Mouse (Mus musculus): ENCODE measurements around the gene Cpne5. TPM values are rescaled to one million over a fixed set of nuclear protein-coding genes. Genes with fewer than 3 reads are reported as not detected.
A peak's percentile ranks its signal among the peaks of the same experiment; 100 is the strongest.
"Not testable (repeated sequence)": the region's sequence is repeated elsewhere in the genome, so short reads cannot be mapped to it uniquely, and the experiment has no call there.

The Cpne5 gene
- polyA plus RNA-seq, 1 experiment = 0.12 TPM

DNA sequence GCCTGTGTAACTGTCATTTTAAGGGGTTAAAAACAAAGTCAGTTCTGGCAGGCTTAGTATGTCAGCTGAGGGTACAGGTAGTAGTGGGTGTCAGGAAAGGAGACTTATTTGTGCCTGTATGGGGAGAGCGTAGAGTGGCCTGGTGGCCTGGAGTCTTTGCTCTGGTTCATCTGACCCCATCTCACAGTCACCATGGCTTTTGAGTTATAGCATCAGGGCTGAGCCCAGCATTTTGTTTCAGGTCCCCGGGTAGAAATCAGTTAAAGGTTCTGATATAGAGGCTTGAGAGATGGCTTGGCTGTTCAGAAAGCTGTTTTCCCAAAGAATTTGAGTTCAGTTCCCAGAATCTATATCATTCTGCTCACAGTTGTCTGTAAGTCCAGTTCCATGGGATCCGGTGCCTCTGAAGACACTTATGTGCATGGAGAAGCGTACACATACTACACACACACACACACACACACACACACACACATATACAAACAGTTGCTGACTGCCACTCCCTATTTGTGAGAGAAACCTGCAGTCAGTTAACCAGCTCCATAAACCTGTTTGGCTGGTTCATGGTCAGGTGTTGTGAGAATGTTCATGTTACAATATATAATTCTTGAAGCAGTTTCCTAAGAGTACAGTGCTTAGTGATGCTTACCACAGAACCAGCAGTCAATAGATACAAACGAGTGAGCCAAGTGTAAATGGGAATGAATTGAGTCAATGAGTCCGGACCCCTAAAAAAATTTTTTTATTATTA lies 30.1 kb upstream of the Cpne5 start:
- Histone ChIP-seq H3K4me1 (ENCODE audit: control insufficient read depth, insufficient read depth, low read length) (peaks cover 25% of the 10 kb centered on the region), H3K27ac (ENCODE audit: insufficient read depth, low read depth, low read length) (peak overlapping the region; percentile 42), H3K4me3 (ENCODE audit: insufficient read depth, low read length) (peak overlapping the region; percentile 10; the same call in 1 of the 2 replicates)
- TF ChIP-seq POLR2A (IDR thresholded peaks at IDR 0.05; ENCODE audit: borderline replicate concordance, low read depth, low read length) = no peak
- no peak for TF ChIP-seq CTCF (IDR thresholded peaks at IDR 0.05; ENCODE audit: low read depth, low read length)

DNA sequence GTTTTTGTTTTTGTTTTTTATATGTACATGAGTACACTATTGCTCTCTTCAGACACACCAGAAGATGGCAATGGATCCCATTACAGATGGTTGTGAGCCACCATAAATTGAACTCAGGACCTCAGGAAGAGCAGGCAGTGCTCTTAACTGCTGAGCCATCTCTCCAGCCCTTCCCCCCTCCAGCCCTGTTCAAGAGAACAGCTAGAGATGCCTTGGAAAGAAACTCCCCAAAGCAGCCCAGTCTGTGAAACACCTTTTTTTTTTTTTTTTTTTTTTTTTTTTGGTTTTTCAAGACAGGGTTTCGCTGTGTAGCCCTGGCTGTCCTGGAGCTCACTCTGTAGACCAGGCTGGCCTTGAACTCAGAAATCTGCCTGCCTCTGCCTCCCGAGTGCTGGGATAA lies 29.1 kb upstream of the Cpne5 start:
- H3K4me1 ChIP-seq (ENCODE audit: control insufficient read depth, insufficient read depth, low read length) = peaks cover 25% of the 10 kb centered on the region
- not testable (repeated sequence) for H3K27ac ChIP-seq (ENCODE audit: insufficient read depth, low read depth, low read length); H3K4me3 ChIP-seq (ENCODE audit: insufficient read depth, low read length)

DNA sequence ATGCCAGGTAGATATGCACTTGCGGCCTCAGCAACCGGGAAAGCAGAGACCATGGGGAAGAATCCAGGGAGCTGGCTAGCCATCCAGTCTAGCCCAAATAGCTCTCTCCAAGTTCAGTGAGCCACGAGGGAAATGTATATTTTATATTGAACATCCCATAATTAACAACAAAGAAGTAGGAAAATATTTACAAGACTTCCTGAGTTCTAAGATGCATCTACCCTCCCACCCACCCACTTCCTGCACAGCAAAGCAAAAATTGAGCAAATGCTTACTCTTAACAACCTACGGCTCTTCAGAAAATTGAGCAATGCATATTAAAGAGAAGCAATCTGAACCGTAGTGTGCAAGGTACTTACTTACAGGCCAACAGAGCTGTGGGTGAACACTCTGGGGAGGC lies 26.8 kb upstream of the Cpne5 start:
- Histone ChIP-seq H3K4me1 (ENCODE audit: control insufficient read depth, insufficient read depth, low read length) (peaks cover 21% of the 10 kb centered on the region), H3K4me3 (ENCODE audit: insufficient read depth, low read length) (peak overlapping the region; percentile 78), H3K27ac (ENCODE audit: insufficient read depth, low read depth, low read length) (peak overlapping the region; percentile 97)
- TF ChIP-seq CTCF (IDR thresholded peaks at IDR 0.05; ENCODE audit: low read depth, low read length) (no peak), POLR2A (IDR thresholded peaks at IDR 0.05; ENCODE audit: borderline replicate concordance, low read depth, low read length) (no peak)

DNA sequence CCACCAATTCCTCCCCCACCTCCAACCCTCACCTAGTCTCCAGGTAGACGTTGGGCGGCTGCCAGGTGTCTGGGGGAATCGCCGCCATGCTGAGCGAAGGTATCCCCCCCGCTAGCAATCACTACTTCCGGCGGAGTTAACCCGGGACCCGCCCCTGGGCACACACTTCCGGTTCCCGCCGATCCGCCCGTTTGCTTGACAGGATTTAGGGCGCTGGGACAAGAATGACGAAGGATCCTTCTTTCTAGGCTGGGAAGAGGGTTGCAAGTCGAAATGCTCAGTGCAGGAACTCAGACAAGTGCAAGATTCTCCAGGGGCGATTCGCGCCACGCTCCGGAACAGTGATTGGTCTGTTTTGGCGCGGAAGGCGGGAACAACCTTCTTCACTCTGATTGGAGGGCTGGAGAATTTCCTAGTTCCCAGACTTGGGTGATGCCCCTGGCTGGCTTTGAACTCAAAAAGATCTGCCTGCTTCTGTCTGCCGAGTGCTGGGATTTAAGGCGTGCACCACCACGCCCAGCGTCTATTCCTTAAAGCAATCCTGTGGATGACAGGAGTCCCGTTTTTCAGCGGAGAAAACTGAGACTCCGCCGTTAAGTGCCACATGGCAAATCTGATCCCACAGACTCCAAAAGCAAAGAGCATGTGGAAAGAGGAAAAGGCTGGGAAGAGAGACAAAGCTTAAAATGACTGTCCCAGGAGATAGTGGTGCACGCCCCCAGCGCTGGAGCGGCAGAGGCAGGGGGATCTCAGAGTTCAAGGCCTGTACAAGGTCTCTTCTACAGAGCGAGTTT lies 26.1 kb upstream of the Cpne5 start, which contains the start of gene Ppil1:
Gene Ppil1 (minus strand): TSS at position 347 of the 794 bp plus-strand sequence.
- peak within 1 kb of the TSS; percentile 97 for H3K27ac ChIP-seq (ENCODE audit: insufficient read depth, low read depth, low read length)
- peaks cover 27% of the 10 kb centered on the region for H3K4me1 ChIP-seq (ENCODE audit: control insufficient read depth, insufficient read depth, low read length)
- H3K4me3 ChIP-seq (ENCODE audit: insufficient read depth, low read length) = peak within 1 kb of the TSS; percentile 78
- TF ChIP-seq POLR2A (IDR thresholded peaks at IDR 0.05; ENCODE audit: borderline replicate concordance, low read depth, low read length) = no peak
- TF ChIP-seq CTCF (IDR thresholded peaks at IDR 0.05; ENCODE audit: low read depth, low read length) = no peak

DNA sequence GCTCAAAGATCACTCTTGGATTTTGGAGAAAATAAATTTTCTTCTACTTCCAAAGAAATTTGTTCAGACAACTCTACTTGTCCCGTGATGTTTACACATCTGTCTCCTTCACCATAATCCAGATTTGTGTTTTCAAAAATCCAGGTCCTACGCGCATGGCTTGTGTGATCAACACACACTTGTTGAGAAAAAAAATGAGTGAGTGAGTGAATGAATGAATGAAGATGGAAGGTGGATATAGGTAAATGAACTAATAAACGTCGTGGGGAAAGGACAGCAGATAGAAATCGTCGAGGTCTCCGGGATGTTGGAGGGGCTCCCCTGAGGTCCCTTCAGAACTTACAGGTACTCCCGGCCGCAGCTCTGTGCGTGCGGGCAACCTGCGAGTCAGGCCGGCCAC lies 25.4 kb upstream of the Cpne5 start:
- TF ChIP-seq CTCF (IDR thresholded peaks at IDR 0.05; ENCODE audit: low read depth, low read length) = no peak
- TF ChIP-seq POLR2A (IDR thresholded peaks at IDR 0.05; ENCODE audit: borderline replicate concordance, low read depth, low read length) = no peak
- H3K4me3 ChIP-seq (ENCODE audit: insufficient read depth, low read length) = peak overlapping the region; percentile 78
- peaks cover 29% of the 10 kb centered on the region for H3K4me1 ChIP-seq (ENCODE audit: control insufficient read depth, insufficient read depth, low read length)
- peak overlapping the region; percentile 97 for H3K27ac ChIP-seq (ENCODE audit: insufficient read depth, low read depth, low read length)

DNA sequence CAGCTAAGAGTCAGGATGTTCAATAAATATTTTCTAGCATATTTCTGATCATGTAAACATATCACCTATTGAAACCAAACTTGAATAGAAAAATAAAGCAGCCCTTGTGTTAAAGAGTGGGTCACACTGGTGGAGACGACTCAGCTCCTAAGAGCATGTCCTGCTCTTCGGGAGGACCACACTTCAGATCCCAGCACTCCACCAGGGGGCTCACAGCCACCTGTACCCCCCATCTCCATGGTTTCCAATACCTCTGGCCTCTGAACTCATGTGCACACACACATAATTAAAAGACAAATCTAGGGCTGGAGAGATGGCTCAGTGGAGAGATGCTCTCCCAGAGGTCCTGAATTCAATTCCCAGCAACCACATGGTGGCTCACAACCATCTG lies 24.3 kb upstream of the Cpne5 start:
- peak overlapping the region; percentile 13; the same call in 1 of the 2 replicates for H3K4me3 ChIP-seq (ENCODE audit: insufficient read depth, low read length)
- peaks cover 26% of the 10 kb centered on the region for H3K4me1 ChIP-seq (ENCODE audit: control insufficient read depth, insufficient read depth, low read length)
- TF ChIP-seq CTCF (IDR thresholded peaks at IDR 0.05; ENCODE audit: low read depth, low read length) (no peak), POLR2A (IDR thresholded peaks at IDR 0.05; ENCODE audit: borderline replicate concordance, low read depth, low read length) (no peak)
- H3K27ac ChIP-seq (ENCODE audit: insufficient read depth, low read depth, low read length) = no peak overlapping the region

DNA sequence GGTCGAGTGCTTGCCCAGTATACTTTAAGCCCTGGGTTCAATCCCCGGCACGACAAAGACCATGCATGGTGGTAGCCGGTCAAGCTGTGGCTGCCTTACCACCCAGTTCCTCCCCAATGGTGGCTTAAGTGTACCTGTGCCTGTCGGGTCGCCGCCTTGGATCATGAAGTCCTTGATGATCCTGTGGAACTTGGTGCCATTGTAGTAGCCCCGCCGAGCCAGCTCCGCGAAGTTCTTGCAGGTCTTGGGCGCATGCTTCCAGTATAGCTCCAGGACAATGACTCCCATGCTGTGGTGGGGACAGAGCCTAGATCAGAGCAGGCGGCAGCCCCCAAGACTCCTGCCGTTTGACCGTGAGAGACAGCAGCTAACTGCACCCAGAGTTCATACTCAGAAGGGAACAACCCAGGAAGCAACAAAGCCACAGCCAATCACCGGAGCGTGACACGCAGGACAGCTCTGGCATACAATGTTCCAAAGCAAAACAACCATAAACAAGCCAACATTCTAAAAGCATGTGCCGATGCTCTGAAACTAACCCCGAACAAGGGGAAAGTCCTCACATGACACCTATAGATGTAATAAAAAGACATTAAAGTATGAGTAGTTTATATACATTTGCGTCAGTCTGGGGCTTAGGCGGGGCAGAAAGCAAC lies 23.8 kb upstream of the Cpne5 start:
- TF ChIP-seq CTCF (IDR thresholded peaks at IDR 0.05; ENCODE audit: low read depth, low read length) (no peak), POLR2A (IDR thresholded peaks at IDR 0.05; ENCODE audit: borderline replicate concordance, low read depth, low read length) (no peak)
- H3K4me1 ChIP-seq (ENCODE audit: control insufficient read depth, insufficient read depth, low read length) = peaks cover 26% of the 10 kb centered on the region
- 0 out of 2 replicates have a peak overlapping the region, but pooled peaks have one; percentile 13 for H3K4me3 ChIP-seq (ENCODE audit: insufficient read depth, low read length)
- no peak overlapping the region for H3K27ac ChIP-seq (ENCODE audit: insufficient read depth, low read depth, low read length)

DNA sequence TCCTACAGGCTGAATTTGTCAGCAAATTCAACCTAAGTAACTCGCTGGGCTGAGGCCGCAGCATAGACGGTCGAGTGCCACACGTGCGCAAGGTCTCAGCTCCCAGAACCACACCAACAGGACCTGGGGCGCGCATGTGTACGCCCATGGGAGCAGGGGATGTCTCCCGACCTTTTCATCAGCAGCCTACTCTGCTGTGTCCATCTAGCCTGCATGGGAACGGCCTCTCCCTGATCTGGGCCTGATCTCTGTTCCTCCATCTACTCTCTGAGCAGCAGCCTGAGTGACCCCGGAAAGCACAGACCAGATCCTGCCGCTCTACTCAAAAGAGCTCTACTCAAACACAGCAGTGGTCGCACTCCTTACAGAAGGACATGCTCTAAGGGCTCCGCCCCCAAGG lies 22.5 kb upstream of the Cpne5 start:
- TF ChIP-seq CTCF (IDR thresholded peaks at IDR 0.05; ENCODE audit: low read depth, low read length) = no peak
- no peak for TF ChIP-seq POLR2A (IDR thresholded peaks at IDR 0.05; ENCODE audit: borderline replicate concordance, low read depth, low read length)
- H3K4me1 ChIP-seq (ENCODE audit: control insufficient read depth, insufficient read depth, low read length) = peaks cover 26% of the 10 kb centered on the region

DNA sequence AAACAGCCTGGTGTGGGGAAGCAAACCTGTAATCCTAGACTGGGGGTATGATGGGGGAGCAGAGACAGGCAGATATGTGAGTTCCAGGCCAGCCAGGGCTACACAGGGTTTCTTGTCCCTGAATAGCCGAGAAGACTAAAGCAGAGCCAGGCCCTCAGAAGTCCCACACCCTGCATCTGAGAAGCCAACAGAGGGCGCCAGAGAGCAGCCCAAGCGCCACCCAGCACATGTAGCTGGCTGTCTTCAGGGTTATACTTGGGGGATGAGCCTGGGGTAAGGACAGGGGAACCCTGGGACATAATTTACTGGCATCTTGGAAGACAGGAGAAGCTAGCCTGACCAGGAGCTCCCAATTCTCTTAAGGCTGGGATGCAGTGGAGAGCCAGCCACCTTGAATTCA lies 21.5 kb upstream of the Cpne5 start:
- peak; percentile 86 for TF ChIP-seq CTCF (IDR thresholded peaks at IDR 0.05; ENCODE audit: low read depth, low read length)
- TF ChIP-seq POLR2A (IDR thresholded peaks at IDR 0.05; ENCODE audit: borderline replicate concordance, low read depth, low read length) = no peak
- H3K4me3 ChIP-seq (ENCODE audit: insufficient read depth, low read length) = no peak overlapping the region
- peaks cover 18% of the 10 kb centered on the region for H3K4me1 ChIP-seq (ENCODE audit: control insufficient read depth, insufficient read depth, low read length)
- no peak overlapping the region for H3K27ac ChIP-seq (ENCODE audit: insufficient read depth, low read depth, low read length)

More for the DNA sequence above, 22.5 kb upstream of the Cpne5 start:
- Histone ChIP-seq H3K27ac (ENCODE audit: insufficient read depth, low read depth, low read length) (no peak overlapping the region), H3K4me3 (ENCODE audit: insufficient read depth, low read length) (no peak overlapping the region)

All from bone marrow macrophage, adult 2 months (primary cell).